Mouse (Mus musculus) hindbrain, embryonic 11.5 days (tissue): Measurements from ENCODE around the gene Khsrp. TPM values are rescaled to one million over a fixed set of nuclear protein-coding genes. Genes with fewer than 3 reads are reported as not detected.

Source experiments
- ATAC-seq: fragments of 200-750 bp; cut with Nextera tagmentation; 2 replicates; pipeline ENCODE4 v1.8.0; 2017; ENCODE audit warnings: mild to moderate bottlenecking, moderate TSS enrichment, moderate library complexity; ENCODE audit not compliant: low FRiP score
- DNase-seq: peaks from one replicate; pipeline ENCODE4 v3.0.0-alpha.2; 2015; ENCODE audit warnings: low spot score
- H3K27ac ChIP-seq: fragments of 300-500 bp; sonication (generic); 2 replicates; pipeline ENCODE4 v1.5.1; 2014; ENCODE audit warnings: mild to moderate bottlenecking, low read depth, low read length
- H3K27me3 ChIP-seq: fragments of 300-500 bp; sonication (generic); 2 replicates; pipeline ENCODE4 v1.6.1; 2014; ENCODE audit warnings: mild to moderate bottlenecking, low read length, moderate library complexity, mixed read lengths; ENCODE audit not compliant: control insufficient read depth, insufficient read depth
- H3K36me3 ChIP-seq: fragments of 300-500 bp; sonication (generic); 2 replicates; pipeline ENCODE4 v1.6.1; 2014; ENCODE audit warnings: mild to moderate bottlenecking, low read length, moderate library complexity, mixed read lengths; ENCODE audit not compliant: control insufficient read depth, insufficient read depth
- H3K4me1 ChIP-seq: fragments of 300-500 bp; sonication (generic); replicated peaks from 2 replicates; pipeline ENCODE4 v1.6.1; 2014; ENCODE audit warnings: low read length, mixed read lengths; ENCODE audit not compliant: control insufficient read depth, insufficient read depth
- H3K4me2 ChIP-seq: fragments of 300-500 bp; sonication (generic); replicated peaks from 2 replicates; pipeline ENCODE4 v1.6.1; 2014; ENCODE audit warnings: mild to moderate bottlenecking, low read depth, low read length
- H3K4me3 ChIP-seq: fragments of 300-500 bp; sonication (generic); 2 replicates; pipeline ENCODE4 v1.5.1; 2014; ENCODE audit warnings: low read depth, low read length
- H3K9ac ChIP-seq: fragments of 300-500 bp; sonication (generic); 2 replicates; pipeline ENCODE4 v1.6.1; 2014; ENCODE audit warnings: low read depth, low read length
- H3K9me3 ChIP-seq: fragments of 300-500 bp; sonication (generic); 2 replicates; pipeline ENCODE4 v1.6.1; 2016; ENCODE audit warnings: low read length; ENCODE audit not compliant: control insufficient read depth
- WGBS: fragments of 180-500 bp; shearing (Covaris S2); extraction: QIAGEN DNeasy Blood & Tissue Kit; methylation state at CpG from one replicate; pipeline ENCODE4 v1.1.7; 2014; 5-methylcytosine and 5-hydroxymethylcytosine counted together
- polyA plus RNA-seq: library from polyadenylated mRNA; unstranded; fragments of >200 nt; fragmentation: Nextera tagmentation; extraction: Ambion mirVana; gene quantifications from 2 replicates; pipeline ENCODE4 v1.2.1, GENCODE M21; 2014

Khsrp gene
- 40.3 and 42.7 TPM in 2 replicates for polyA plus RNA-seq

DNA sequence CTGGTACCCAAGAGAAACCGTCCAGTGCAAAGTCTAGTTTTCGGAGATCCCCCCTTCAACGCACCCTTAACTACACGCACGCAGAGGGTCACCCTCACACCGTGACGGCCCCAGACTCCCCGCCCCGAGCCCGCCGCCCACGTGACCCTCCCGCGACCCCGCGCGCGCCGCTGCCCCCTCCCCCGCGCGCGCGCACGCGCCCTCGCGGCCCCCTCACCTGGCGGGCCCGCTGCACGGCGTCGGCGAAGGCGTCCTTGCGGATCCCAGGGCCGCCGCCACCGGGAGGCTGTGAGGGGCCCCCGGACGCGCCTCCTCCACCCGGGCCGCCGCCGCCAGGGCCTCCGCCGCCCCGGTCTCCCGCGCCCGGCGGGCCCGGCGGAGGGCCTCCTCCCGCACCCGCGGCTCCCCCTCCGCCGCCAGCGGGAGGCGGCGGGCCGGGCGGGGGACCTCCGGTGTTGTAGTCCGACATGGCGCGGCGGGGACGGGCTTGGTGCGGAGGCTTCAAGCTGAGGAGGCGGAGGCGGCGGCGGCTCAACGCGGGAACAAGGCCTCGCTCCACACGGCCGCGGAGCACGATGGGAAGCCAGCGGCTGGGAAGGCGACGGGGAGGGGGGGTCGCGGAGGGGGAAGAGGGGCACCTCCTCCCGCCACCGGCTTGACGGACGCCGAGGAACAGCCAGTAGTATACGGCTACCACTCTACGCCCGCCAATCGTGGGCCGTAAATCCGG, at the start of gene Khsrp:
Gene Khsrp (minus strand): TSS at position 592 of the 730 bp plus-strand sequence.
- Histone ChIP-seq H3K27ac (peak within 1 kb of the TSS; percentile 90), H3K9me3 (no peaks in the 10 kb centered on the region), H3K4me2 (peak within 1 kb of the TSS; percentile 94), H3K9ac (peak within 1 kb of the TSS; percentile 99), H3K4me1 (peaks cover 9% of the 10 kb centered on the region), H3K4me3 (peak within 1 kb of the TSS; percentile 78), H3K27me3 (no peaks in the 10 kb centered on the region), H3K36me3 (peaks cover 5% of the 10 kb centered on the region)
- WGBS = under 1% methylated on average over 65 of the region's 99 CpGs
- DNase-seq (peak; percentile 69), ATAC-seq (0 out of 2 replicates have a peak, but pooled peaks have one; percentile 1)

DNA sequence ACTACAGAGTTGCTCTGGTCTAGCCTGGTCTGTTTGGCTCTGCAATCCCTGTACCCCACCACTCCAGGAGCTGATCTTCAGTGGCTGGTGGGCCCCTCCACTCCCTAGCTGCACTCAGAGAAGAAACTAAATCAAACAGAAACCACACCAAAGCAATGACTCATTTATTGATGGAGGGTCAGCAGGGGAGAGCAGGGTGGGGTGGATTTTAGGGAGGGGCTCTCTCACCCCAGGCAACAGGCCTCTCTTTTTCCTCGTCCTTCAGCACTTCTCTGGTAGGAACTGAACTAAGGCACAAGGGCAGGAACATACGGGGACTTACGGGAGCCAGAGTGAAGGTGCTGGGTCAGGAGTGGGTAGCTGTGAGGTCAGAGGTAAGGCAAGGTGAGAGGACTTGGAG, 48.6 kb upstream of the Khsrp start:
- Histone ChIP-seq H3K36me3 (no peaks in the 10 kb centered on the region), H3K4me2 (no peak overlapping the region), H3K4me1 (no peaks in the 10 kb centered on the region), H3K4me3 (no peak overlapping the region), H3K27ac (no peak overlapping the region), H3K27me3 (no peaks in the 10 kb centered on the region), H3K9me3 (no peaks in the 10 kb centered on the region), H3K9ac (no peak overlapping the region)
- WGBS = 75% methylated on average over 3 of the region's 3 CpGs
- ATAC-seq (no peak), DNase-seq (no peak)

DNA sequence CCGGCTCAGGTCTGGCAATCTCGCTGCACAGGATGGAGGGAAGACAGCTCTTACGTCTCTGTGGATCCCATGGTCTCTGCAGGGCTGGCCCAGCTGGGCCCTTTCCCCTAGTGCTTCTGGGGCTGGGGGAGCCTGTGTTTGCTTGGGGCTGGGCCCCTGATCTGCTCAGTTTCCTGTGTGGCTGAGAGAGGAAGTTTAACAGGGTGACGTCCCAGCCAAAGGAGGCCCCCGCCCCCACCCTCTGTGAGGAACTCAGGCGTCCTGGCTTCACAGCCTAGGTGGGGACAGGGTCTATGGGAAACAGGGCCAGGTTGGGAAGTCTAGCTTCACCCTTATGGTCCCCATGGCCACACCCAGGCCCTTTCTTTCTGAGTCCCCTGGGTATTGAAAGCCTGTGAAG, 47.0 kb upstream of the Khsrp start, which contains the start of gene Dennd1c:
Gene Dennd1c (minus strand): TSS at position 179 of the 400 bp plus-strand sequence.
- H3K4me3 ChIP-seq = no peak within 1 kb of the TSS
- 41% methylated on average over 6 of the region's 6 CpGs for WGBS
- no peaks in the 10 kb centered on the region for H3K9me3 ChIP-seq
- H3K36me3 ChIP-seq = no peaks in the 10 kb centered on the region
- H3K27me3 ChIP-seq = no peaks in the 10 kb centered on the region
- H3K27ac ChIP-seq = no peak within 1 kb of the TSS
- DNase-seq (no peak), ATAC-seq (no peak)
- no peaks in the 10 kb centered on the region for H3K4me1 ChIP-seq
- H3K9ac ChIP-seq = no peak within 1 kb of the TSS
- H3K4me2 ChIP-seq = no peak within 1 kb of the TSS

DNA sequence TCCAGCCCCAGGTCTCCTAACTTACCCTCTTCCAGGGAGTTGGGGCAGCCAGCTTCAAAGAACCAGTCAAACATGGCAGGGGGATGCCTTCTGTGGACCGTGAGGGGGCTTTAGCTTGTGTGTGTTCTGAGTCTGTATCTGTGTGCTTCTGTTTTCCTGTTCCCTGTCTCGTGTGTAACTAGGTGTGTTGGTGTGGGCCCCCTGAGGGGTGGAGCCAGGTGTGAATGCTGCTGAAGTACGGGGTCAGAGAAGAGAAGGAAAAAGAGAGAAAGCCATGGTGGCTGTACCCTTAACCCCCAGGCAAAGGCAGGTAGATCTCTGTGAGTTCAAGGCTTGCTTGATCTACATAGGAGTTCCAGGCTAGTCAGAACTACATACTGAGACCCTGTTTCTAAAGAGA, 45.6 kb upstream of the Khsrp start:
- Histone ChIP-seq H3K4me3 (no peak overlapping the region), H3K4me1 (no peaks in the 10 kb centered on the region), H3K4me2 (no peak overlapping the region), H3K9me3 (no peaks in the 10 kb centered on the region), H3K27me3 (no peaks in the 10 kb centered on the region), H3K36me3 (no peaks in the 10 kb centered on the region), H3K27ac (no peak overlapping the region), H3K9ac (no peak overlapping the region)
- no peak for ATAC-seq
- DNase-seq = no peak
- 66% methylated on average over 3 of the region's 3 CpGs for WGBS

DNA sequence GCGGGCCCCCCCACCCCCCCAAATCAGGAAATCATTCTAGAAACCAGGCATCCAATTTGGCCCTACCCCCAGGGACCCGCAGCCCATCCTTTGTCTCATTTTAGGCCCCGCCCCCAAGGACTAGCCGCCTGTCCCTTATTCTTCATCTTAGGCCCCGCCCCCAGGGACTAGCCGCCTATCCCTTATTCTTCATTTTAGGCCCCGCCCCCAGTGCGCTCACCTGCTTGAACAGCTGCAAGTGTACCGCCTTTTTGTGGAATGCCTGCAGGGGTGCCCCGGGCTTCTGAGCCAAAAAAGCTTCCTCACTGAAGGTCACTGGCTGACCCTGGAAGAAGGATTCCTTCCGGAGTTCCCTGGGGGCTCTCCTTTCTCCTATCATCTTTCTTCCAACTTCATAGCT, 39.4 kb upstream of the Khsrp start:
- ATAC-seq = peak; percentile 73
- Histone ChIP-seq H3K9ac (no peak overlapping the region), H3K9me3 (no peaks in the 10 kb centered on the region), H3K27ac (no peak overlapping the region), H3K4me1 (0 out of 2 replicates have a peak, but pooled peaks cover 2% of the 10 kb centered on the region), H3K4me3 (peak overlapping the region; percentile 6; the same call in 1 of the 2 replicates), H3K4me2 (0 out of 2 replicates have a peak overlapping the region, but pooled peaks have one; percentile 0), H3K36me3 (no peaks in the 10 kb centered on the region), H3K27me3 (no peaks in the 10 kb centered on the region)
- 5% methylated on average over 11 of the region's 11 CpGs for WGBS
- DNase-seq = peak; percentile 80

DNA sequence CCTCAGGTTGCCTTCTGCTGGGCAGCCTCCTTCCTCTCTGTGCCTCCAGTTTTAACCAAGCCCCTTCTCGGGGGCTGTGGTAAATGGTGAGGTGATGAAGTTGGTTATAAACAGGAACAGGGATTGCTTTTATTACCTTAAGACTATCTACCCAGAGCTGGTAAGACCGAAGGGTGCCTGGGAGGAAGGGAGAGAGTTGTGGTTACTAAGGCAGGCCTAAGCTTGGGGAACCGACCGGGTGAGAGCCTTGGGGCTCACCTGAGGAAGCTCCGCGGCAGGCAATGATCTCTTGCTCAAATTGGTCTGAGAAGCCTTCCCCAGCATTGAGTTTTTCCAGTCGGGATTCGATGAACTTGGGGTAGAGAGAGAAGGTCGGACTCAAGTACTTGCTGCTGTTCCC, 39.0 kb upstream of the Khsrp start:
- WGBS = 8% methylated on average over 9 of the region's 9 CpGs
- DNase-seq (peak; percentile 8), ATAC-seq (no peak)
- H3K4me2 ChIP-seq = 0 out of 2 replicates have a peak overlapping the region, but pooled peaks have one; percentile 0
- no peaks in the 10 kb centered on the region for H3K36me3 ChIP-seq
- H3K9me3 ChIP-seq = no peaks in the 10 kb centered on the region
- H3K27ac ChIP-seq = no peak overlapping the region
- peaks cover 2% of the 10 kb centered on the region; the same call in 1 of the 2 replicates for H3K4me1 ChIP-seq
- no peaks in the 10 kb centered on the region for H3K27me3 ChIP-seq
- H3K4me3 ChIP-seq = peak overlapping the region; percentile 6; the same call in 1 of the 2 replicates
- no peak overlapping the region for H3K9ac ChIP-seq

DNA sequence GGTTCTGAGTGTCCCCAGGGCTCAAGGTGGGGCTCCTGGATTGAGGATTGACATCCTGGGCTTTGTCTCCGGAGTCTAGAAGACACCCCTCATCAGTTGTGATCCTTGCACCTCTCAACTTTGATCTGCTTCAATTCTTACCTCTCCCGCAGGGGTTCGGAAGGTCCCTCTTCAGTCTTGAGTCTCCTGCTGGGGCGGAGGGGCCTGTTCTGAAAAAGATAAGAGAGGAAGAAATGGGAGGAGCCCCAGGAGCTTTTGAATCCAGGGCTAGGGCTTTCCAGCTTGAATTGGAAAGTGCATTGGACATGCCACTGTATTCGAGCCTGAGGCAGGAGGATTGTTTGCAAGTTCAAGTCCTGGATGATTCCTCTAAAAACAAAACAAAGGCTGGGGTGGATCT, 35.6 kb upstream of the Khsrp start:
- Histone ChIP-seq H3K9ac (no peak overlapping the region), H3K27me3 (peaks cover 22% of the 10 kb centered on the region), H3K4me1 (peaks cover 6% of the 10 kb centered on the region), H3K36me3 (no peaks in the 10 kb centered on the region), H3K4me3 (no peak overlapping the region), H3K4me2 (no peak overlapping the region), H3K27ac (no peak overlapping the region), H3K9me3 (no peaks in the 10 kb centered on the region)
- no peak for DNase-seq
- ATAC-seq = no peak
- 57% methylated on average over 5 of the region's 5 CpGs for WGBS

DNA sequence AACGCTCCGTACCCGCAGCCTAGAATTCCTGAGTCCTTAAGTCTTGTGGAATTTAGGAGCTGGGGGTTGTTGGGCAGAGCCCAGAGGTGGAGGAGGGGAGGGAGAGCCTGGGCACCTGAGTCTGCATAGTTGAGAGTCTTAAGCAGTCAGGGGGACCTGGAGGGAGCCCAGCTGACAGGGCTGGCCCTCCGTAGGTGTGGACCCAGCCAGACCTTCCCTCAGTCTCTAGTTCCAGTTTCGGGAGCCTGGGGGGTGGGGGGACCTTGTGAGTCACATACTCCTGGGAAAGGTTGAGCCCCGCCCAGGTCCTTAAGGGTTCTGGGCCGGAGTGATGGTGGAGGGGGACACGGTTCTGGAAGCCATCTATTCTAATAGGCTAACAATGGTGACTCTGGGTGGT, 31.7 kb upstream of the Khsrp start:
- peaks cover 5% of the 10 kb centered on the region for H3K4me1 ChIP-seq
- no peaks in the 10 kb centered on the region for H3K36me3 ChIP-seq
- no peak overlapping the region for H3K27ac ChIP-seq
- WGBS = 10% methylated on average over 8 of the region's 8 CpGs
- no peak overlapping the region for H3K4me3 ChIP-seq
- no peak for ATAC-seq
- no peak overlapping the region for H3K4me2 ChIP-seq
- DNase-seq = no peak
- H3K9me3 ChIP-seq = no peaks in the 10 kb centered on the region
- H3K27me3 ChIP-seq = peaks cover 31% of the 10 kb centered on the region
- H3K9ac ChIP-seq = no peak overlapping the region

DNA sequence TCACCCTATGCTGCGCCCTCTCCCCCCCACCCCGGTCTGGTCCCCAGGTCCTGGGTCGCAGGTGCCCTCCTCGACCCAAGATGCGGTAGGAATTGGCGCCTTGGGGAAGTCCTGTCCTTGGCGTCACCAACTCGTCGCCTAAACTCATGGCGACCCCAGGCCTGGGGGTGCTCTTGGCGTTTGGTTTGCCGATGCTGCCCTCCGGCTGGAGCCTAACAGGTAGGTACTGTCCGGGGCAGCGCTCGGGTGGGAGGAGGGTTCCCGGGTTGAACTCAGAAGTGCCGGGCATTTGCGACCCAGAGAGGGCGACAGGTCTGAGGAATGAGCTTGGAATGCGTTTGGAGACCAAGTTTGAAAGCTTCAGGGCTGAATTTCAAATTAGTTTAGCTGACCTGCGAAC, 31.2 kb upstream of the Khsrp start:
- Histone ChIP-seq H3K27me3 (peaks cover 31% of the 10 kb centered on the region), H3K9ac (no peak overlapping the region), H3K4me2 (peak overlapping the region; percentile 27), H3K27ac (no peak overlapping the region), H3K36me3 (no peaks in the 10 kb centered on the region), H3K4me1 (peaks cover 5% of the 10 kb centered on the region), H3K4me3 (peak overlapping the region; percentile 24), H3K9me3 (no peaks in the 10 kb centered on the region)
- under 1% methylated on average over 22 of the region's 22 CpGs for WGBS
- DNase-seq (peak; percentile 20), ATAC-seq (no peak)
